Mouse (Mus musculus): ENCODE results near the gene Rasa2. TPM values are rescaled to one million over a fixed set of nuclear protein-coding genes. Genes with fewer than 3 reads are reported as not detected.
A peak's percentile ranks its signal among the peaks of the same experiment; 100 is the strongest.

Rasa2 gene
- total and polyA plus RNA-seq, 2 experiments from 2014 or later, result 14.0 to 23.2 TPM

- Histone ChIP-seq H3K9ac (no peak overlapping the region), H3K4me3 (ENCODE audit: low read depth, low read length) (no peak overlapping the region), H3K27ac (ENCODE audit: low read depth, low read length) (no peak overlapping the region), H3K27me3 (ENCODE audit: insufficient read depth, low read length) (no peaks in the 10 kb centered on the region), H3K36me3 (ENCODE audit: insufficient read depth) (peaks cover 21% of the 10 kb centered on the region), H3K9me3 (ENCODE audit: low read length) (no peaks in the 10 kb centered on the region), H3K4me2 (ENCODE audit: low read depth) (no peak overlapping the region), H3K4me1 (ENCODE audit: insufficient read depth) (no peaks in the 10 kb centered on the region)
- WGBS, result 85% methylated on average over 9 of the region's 9 CpGs
- ATAC-seq, result no peak
- TF ChIP-seq CTCF (IDR thresholded peaks at IDR 0.05; ENCODE audit: low read depth), result no peak
- no peak for DNase-seq
Measured at GRCm38 (mm10) chr9:96572754-96573153, 58.7 kb downstream of the Rasa2 start.

- TF ChIP-seq CTCF (IDR thresholded peaks at IDR 0.05; ENCODE audit: low read depth), result no peak
- WGBS, result 79% methylated on average over 8 of the region's 8 CpGs
Measured at GRCm38 (mm10) chr9:96566470-96566996, 64.9 kb downstream of the Rasa2 start.

GRCm38 (mm10) chr9:96563501-96563900 is 67.9 kb downstream of the Rasa2 start:
- Histone ChIP-seq H3K9ac (no peak overlapping the region), H3K4me3 (ENCODE audit: low read depth, low read length) (no peak overlapping the region), H3K4me2 (ENCODE audit: low read depth) (no peak overlapping the region), H3K27me3 (ENCODE audit: insufficient read depth, low read length) (no peaks in the 10 kb centered on the region), H3K9me3 (ENCODE audit: low read length) (no peaks in the 10 kb centered on the region), H3K36me3 (ENCODE audit: insufficient read depth) (peaks cover 40% of the 10 kb centered on the region), H3K27ac (ENCODE audit: low read depth, low read length) (no peak overlapping the region), H3K4me1 (ENCODE audit: insufficient read depth) (no peaks in the 10 kb centered on the region)
- TF ChIP-seq CTCF (IDR thresholded peaks at IDR 0.05; ENCODE audit: low read depth), result peak; percentile 30
- ATAC-seq (no peak), DNase-seq (no peak)
- WGBS, result 95% methylated on average over 4 of the region's 4 CpGs

More at GRCm38 (mm10) chr9:96566470-96566996, 64.9 kb downstream of the Rasa2 start:
- Histone ChIP-seq H3K9me3 (ENCODE audit: low read length) (no peaks in the 10 kb centered on the region), H3K27me3 (ENCODE audit: insufficient read depth, low read length) (no peaks in the 10 kb centered on the region), H3K36me3 (ENCODE audit: insufficient read depth) (peaks cover 37% of the 10 kb centered on the region), H3K4me1 (ENCODE audit: insufficient read depth) (no peaks in the 10 kb centered on the region), H3K4me2 (ENCODE audit: low read depth) (no peak overlapping the region), H3K9ac (no peak overlapping the region), H3K4me3 (ENCODE audit: low read depth, low read length) (no peak overlapping the region), H3K27ac (ENCODE audit: low read depth, low read length) (no peak overlapping the region)
- ATAC-seq, result no peak
- DNase-seq, result no peak

GRCm38 (mm10) chr9:96559148-96559547 is 72.3 kb downstream of the Rasa2 start:
- TF ChIP-seq CTCF (IDR thresholded peaks at IDR 0.05; ENCODE audit: low read depth), result no peak
- 92% methylated on average over 6 of the region's 6 CpGs for WGBS
- no peak overlapping the region for H3K4me2 ChIP-seq (ENCODE audit: low read depth)
- DNase-seq (no peak), ATAC-seq (no peak)
- H3K4me3 ChIP-seq (ENCODE audit: low read depth, low read length), result no peak overlapping the region
- no peaks in the 10 kb centered on the region for H3K4me1 ChIP-seq (ENCODE audit: insufficient read depth)
- H3K9me3 ChIP-seq (ENCODE audit: low read length), result no peaks in the 10 kb centered on the region
- peaks cover 33% of the 10 kb centered on the region for H3K36me3 ChIP-seq (ENCODE audit: insufficient read depth)
- no peak overlapping the region for H3K9ac ChIP-seq
- no peak overlapping the region for H3K27ac ChIP-seq (ENCODE audit: low read depth, low read length)
- H3K27me3 ChIP-seq (ENCODE audit: insufficient read depth, low read length), result no peaks in the 10 kb centered on the region

DNA sequence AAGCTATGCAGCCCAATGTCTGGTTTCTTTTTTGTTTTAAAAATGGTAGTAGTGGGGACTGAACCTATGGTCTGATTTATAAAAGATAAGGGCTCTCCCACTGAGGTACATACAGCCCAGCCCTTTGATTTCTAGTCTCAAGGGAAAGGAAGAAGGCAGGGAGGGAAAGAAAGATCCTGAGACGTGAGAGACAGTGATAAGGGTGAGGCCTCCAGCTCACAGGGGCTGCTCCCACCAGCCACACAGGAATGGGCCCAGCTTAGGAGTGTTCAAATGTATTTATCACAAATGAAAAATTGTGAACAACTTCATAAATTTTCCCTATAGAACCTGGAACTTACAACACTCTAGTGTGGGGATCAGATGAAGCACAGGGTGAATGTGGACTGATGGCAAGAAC is 72.8 kb downstream of the Rasa2 start:
- H3K4me3 ChIP-seq (ENCODE audit: low read depth, low read length), result no peak overlapping the region
- no peaks in the 10 kb centered on the region for H3K4me1 ChIP-seq (ENCODE audit: insufficient read depth)
- H3K27me3 ChIP-seq (ENCODE audit: insufficient read depth, low read length), result no peaks in the 10 kb centered on the region
- no peak overlapping the region for H3K4me2 ChIP-seq (ENCODE audit: low read depth)
- peaks cover 28% of the 10 kb centered on the region for H3K36me3 ChIP-seq (ENCODE audit: insufficient read depth)
- 83% methylated on average over 1 of the region's 1 CpGs for WGBS
- no peak for DNase-seq
- H3K9me3 ChIP-seq (ENCODE audit: low read length), result no peaks in the 10 kb centered on the region
- H3K9ac ChIP-seq, result no peak overlapping the region
- no peak for TF ChIP-seq CTCF (IDR thresholded peaks at IDR 0.05; ENCODE audit: low read depth)
- no peak for ATAC-seq
- H3K27ac ChIP-seq (ENCODE audit: low read depth, low read length), result no peak overlapping the region

GRCm38 (mm10) chr9:96554095-96554494 is 77.3 kb downstream of the Rasa2 start:
- TF ChIP-seq CTCF (IDR thresholded peaks at IDR 0.05; ENCODE audit: low read depth), result peak; percentile 50
- no peak overlapping the region for H3K4me2 ChIP-seq (ENCODE audit: low read depth)
- no peak overlapping the region for H3K4me3 ChIP-seq (ENCODE audit: low read depth, low read length)
- no peaks in the 10 kb centered on the region for H3K27me3 ChIP-seq (ENCODE audit: insufficient read depth, low read length)
- H3K4me1 ChIP-seq (ENCODE audit: insufficient read depth), result no peaks in the 10 kb centered on the region
- no peak for ATAC-seq
- H3K36me3 ChIP-seq (ENCODE audit: insufficient read depth), result peaks cover 28% of the 10 kb centered on the region
- no peaks in the 10 kb centered on the region for H3K9me3 ChIP-seq (ENCODE audit: low read length)
- H3K9ac ChIP-seq, result no peak overlapping the region
- WGBS, result 88% methylated on average over 1 of the region's 1 CpGs
- no peak for DNase-seq
- no peak overlapping the region for H3K27ac ChIP-seq (ENCODE audit: low read depth, low read length)

GRCm38 (mm10) chr9:96545410-96545809 is 86.0 kb downstream of the Rasa2 start:
- H3K27me3 ChIP-seq (ENCODE audit: insufficient read depth, low read length), result no peaks in the 10 kb centered on the region
- H3K4me1 ChIP-seq (ENCODE audit: insufficient read depth), result no peaks in the 10 kb centered on the region
- H3K4me3 ChIP-seq (ENCODE audit: low read depth, low read length), result no peak overlapping the region
- ATAC-seq, result no peak
- no peak overlapping the region for H3K9ac ChIP-seq
- 92% methylated on average over 13 of the region's 13 CpGs for WGBS
- no peak for DNase-seq
- H3K4me2 ChIP-seq (ENCODE audit: low read depth), result no peak overlapping the region
- no peaks in the 10 kb centered on the region for H3K9me3 ChIP-seq (ENCODE audit: low read length)
- no peak for TF ChIP-seq CTCF (IDR thresholded peaks at IDR 0.05; ENCODE audit: low read depth)
- no peak overlapping the region for H3K27ac ChIP-seq (ENCODE audit: low read depth, low read length)
- peaks cover 28% of the 10 kb centered on the region for H3K36me3 ChIP-seq (ENCODE audit: insufficient read depth)

Data from forebrain, postnatal 0 days (tissue).